Mouse (Mus musculus) forebrain, postnatal 0 days (tissue): Measurements from ENCODE around the gene Tmem168. TPM values are rescaled to one million over a fixed set of nuclear protein-coding genes. Genes with fewer than 3 reads are reported as not detected.

Experiments
- ATAC-seq: fragments of 200-750 bp; cut with Nextera tagmentation; 2 replicates; pipeline ENCODE4 v1.8.0; 2017; ENCODE audit warnings: mild to moderate bottlenecking, moderate library complexity
- DNase-seq: peaks from one replicate; pipeline ENCODE4 v3.0.0-alpha.2; 2015
- H3K27ac ChIP-seq: fragments of 300-500 bp; sonication (generic); 2 replicates; pipeline ENCODE4 v1.5.1; 2014; ENCODE audit warnings: low read depth, mild to moderate bottlenecking, antibody characterized with exemption, low read length, moderate library complexity, mixed read lengths
- H3K27me3 ChIP-seq: fragments of 300-500 bp; sonication (generic); 2 replicates; pipeline ENCODE4 v1.6.1; 2014; ENCODE audit warnings: mild to moderate bottlenecking, low read length, mixed read lengths; ENCODE audit not compliant: insufficient read depth
- H3K36me3 ChIP-seq: fragments of 300-500 bp; sonication (generic); 2 replicates; pipeline ENCODE4 v1.6.1; 2014; ENCODE audit warnings: mild to moderate bottlenecking, moderate library complexity; ENCODE audit not compliant: insufficient read depth
- H3K4me1 ChIP-seq: fragments of 300-500 bp; sonication (generic); 2 replicates; pipeline ENCODE4 v1.6.1; 2014; ENCODE audit warnings: antibody characterized with exemption; ENCODE audit not compliant: insufficient read depth
- H3K4me2 ChIP-seq: fragments of 300-500 bp; sonication (generic); 2 replicates; pipeline ENCODE4 v1.6.1; 2014; ENCODE audit warnings: low read depth, mild to moderate bottlenecking, moderate library complexity
- H3K4me3 ChIP-seq: fragments of 300-500 bp; sonication (generic); 2 replicates; pipeline ENCODE4 v1.5.1; 2014; ENCODE audit warnings: low read depth, low read length, mixed read lengths
- H3K9ac ChIP-seq: fragments of 300-500 bp; sonication (generic); 2 replicates; pipeline ENCODE4 v1.6.1; 2014; ENCODE audit warnings: mild to moderate bottlenecking
- H3K9me3 ChIP-seq: fragments of 300-500 bp; sonication (generic); 2 replicates; pipeline ENCODE4 v1.6.1; 2016; ENCODE audit warnings: low read length
- CTCF ChIP-seq: sonication (generic); IDR thresholded peaks from 2 replicates; pipeline ENCODE4 v1.5.1; 2016; ENCODE audit warnings: antibody characterized with exemption, control low read depth, low read depth
- WGBS: fragments of 180-500 bp; shearing (Covaris S2); extraction: QIAGEN DNeasy Blood & Tissue Kit; methylation state at CpG from one replicate; pipeline ENCODE4 v1.1.7; 2014; 5-methylcytosine and 5-hydroxymethylcytosine counted together
- polyA plus RNA-seq: library from polyadenylated mRNA; unstranded; fragments of >200 nt; fragmentation: Nextera tagmentation; extraction: Ambion mirVana; gene quantifications from 2 replicates; pipeline ENCODE4 v1.2.1, GENCODE M21; 2015
- total RNA-seq: library from RNA; depleted of rRNA; stranded (reverse); fragments of >200 nt; gene quantifications from 2 replicates; pipeline ENCODE4 v1.2.3, GENCODE M21; 2014; rRNA removed

Tmem168 gene
- 24.5 and 28.6 TPM in 2 replicates for total RNA-seq
- 15.2 and 18.4 TPM in 2 replicates for polyA plus RNA-seq

- Histone ChIP-seq H3K4me1 (peaks cover 7% of the 10 kb centered on the region), H3K4me2 (peak within 1 kb of the TSS; percentile 64), H3K9ac (peak within 1 kb of the TSS; percentile 82), H3K9me3 (no peaks in the 10 kb centered on the region), H3K27ac (peak within 1 kb of the TSS; percentile 92), H3K4me3 (peak within 1 kb of the TSS; percentile 90), H3K36me3 (no peaks in the 10 kb centered on the region), H3K27me3 (no peaks in the 10 kb centered on the region)
- 5% methylated on average over 70 of the region's 71 CpGs for WGBS
- DNase-seq (peak; percentile 93), ATAC-seq (peak; percentile 95)
- no peak for TF ChIP-seq CTCF
Measured at GRCm38 (mm10) chr6:13607621-13608493, at the start of gene Tmem168. Gene Tmem168 (minus strand): TSS chr6:13608100.

- peaks cover 5% of the 10 kb centered on the region; the same call in 1 of the 2 replicates for H3K36me3 ChIP-seq
- no peaks in the 10 kb centered on the region for H3K27me3 ChIP-seq
- ATAC-seq (no peak), DNase-seq (no peak)
- no peaks in the 10 kb centered on the region for H3K4me1 ChIP-seq
- H3K9me3 ChIP-seq, result no peaks in the 10 kb centered on the region
- no peak overlapping the region for H3K27ac ChIP-seq
- H3K9ac ChIP-seq, result no peak overlapping the region
- no peak for TF ChIP-seq CTCF
- H3K4me2 ChIP-seq, result no peak overlapping the region
- H3K4me3 ChIP-seq, result no peak overlapping the region
Measured at GRCm38 (mm10) chr6:13654081-13654480, 46.2 kb upstream of the Tmem168 start.

- DNase-seq (no peak), ATAC-seq (no peak)
- Histone ChIP-seq H3K4me1 (no peaks in the 10 kb centered on the region), H3K9ac (no peak overlapping the region), H3K4me3 (no peak overlapping the region), H3K36me3 (peaks cover 10% of the 10 kb centered on the region; the same call in 1 of the 2 replicates), H3K27ac (no peak overlapping the region), H3K4me2 (no peak overlapping the region), H3K9me3 (no peaks in the 10 kb centered on the region), H3K27me3 (no peaks in the 10 kb centered on the region)
- WGBS, result 98% methylated on average over 3 of the region's 3 CpGs
- no peak for TF ChIP-seq CTCF
Measured at GRCm38 (mm10) chr6:13652284-13652683, 44.4 kb upstream of the Tmem168 start.

DNA sequence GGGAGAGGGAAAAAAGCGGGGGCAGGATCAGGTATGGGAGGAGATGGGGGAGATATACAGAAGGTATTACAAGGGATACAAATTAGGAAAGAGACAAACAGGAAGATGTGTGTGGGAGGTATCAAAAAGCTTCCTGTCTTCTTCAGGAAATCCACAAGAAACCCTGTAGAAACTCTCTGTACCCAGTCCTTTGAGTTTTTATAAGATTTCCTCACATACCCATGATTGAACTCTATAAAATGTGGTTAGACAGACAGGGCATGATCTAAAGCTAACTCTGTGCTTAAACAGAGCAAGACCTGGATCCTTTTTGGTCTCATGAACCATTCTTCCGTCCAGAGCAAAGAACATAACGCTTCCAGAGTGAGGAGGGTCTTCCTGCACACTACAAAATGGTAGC is 43.0 kb upstream of the Tmem168 start:
- ATAC-seq, result no peak
- Histone ChIP-seq H3K9me3 (no peaks in the 10 kb centered on the region), H3K9ac (no peak overlapping the region), H3K4me1 (no peaks in the 10 kb centered on the region), H3K4me3 (no peak overlapping the region), H3K27ac (no peak overlapping the region), H3K36me3 (peaks cover 10% of the 10 kb centered on the region; the same call in 1 of the 2 replicates), H3K4me2 (no peak overlapping the region), H3K27me3 (no peaks in the 10 kb centered on the region)
- no peak for DNase-seq
- TF ChIP-seq CTCF, result no peak
- WGBS, result 96% methylated on average over 3 of the region's 3 CpGs

DNA sequence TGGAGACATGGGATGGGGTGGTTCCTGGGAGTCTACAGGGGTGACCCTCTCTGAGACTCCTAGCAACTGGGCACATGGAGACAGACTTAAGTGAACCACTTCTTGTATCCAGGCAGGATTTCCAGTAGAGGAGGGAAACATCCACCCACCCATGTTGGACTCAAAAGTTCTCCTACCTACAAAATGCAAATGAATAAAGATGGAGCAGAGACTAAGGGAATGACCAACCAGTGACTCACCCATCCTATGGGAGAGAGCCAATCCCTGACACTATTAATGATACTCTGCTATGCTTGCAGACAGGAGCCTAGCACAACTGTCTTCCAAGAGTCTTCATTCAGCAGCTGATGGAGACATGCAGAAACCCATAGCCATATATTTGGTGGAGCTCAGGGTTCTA is 40.4 kb upstream of the Tmem168 start:
- no peak overlapping the region for H3K4me2 ChIP-seq
- H3K4me3 ChIP-seq, result no peak overlapping the region
- TF ChIP-seq CTCF, result no peak
- H3K27ac ChIP-seq, result no peak overlapping the region
- H3K9me3 ChIP-seq, result 0 out of 2 replicates have a peak, but pooled peaks cover 4% of the 10 kb centered on the region
- no peak for DNase-seq
- H3K27me3 ChIP-seq, result no peaks in the 10 kb centered on the region
- H3K4me1 ChIP-seq, result no peaks in the 10 kb centered on the region
- H3K36me3 ChIP-seq, result peaks cover 10% of the 10 kb centered on the region; the same call in 1 of the 2 replicates
- ATAC-seq, result no peak
- no peak overlapping the region for H3K9ac ChIP-seq

DNA sequence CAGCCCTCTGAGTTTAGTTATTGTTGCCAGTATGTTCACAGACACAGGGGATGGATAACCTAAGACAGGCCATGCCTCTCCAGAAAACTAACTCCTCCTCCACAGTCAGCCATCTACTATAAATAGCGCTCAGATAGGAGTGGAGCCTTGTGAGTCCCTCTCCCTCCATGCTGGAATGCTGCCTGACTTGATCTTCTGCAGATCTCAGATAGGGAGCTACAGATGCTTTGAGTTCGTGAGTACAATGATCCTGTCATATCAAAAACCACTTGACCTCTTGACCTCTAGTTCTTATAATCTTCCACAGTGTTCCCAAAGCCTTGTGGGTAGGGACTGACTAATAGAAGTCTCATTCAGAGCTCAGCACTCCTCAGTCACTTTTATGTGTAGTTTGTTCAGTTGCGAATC is 28.7 kb upstream of the Tmem168 start:
- no peaks in the 10 kb centered on the region for H3K4me1 ChIP-seq
- H3K9me3 ChIP-seq, result no peaks in the 10 kb centered on the region
- no peak overlapping the region for H3K4me3 ChIP-seq
- H3K27me3 ChIP-seq, result no peaks in the 10 kb centered on the region
- ATAC-seq (no peak), DNase-seq (no peak)
- no peak overlapping the region for H3K4me2 ChIP-seq
- TF ChIP-seq CTCF, result no peak
- no peak overlapping the region for H3K27ac ChIP-seq
- peaks cover 15% of the 10 kb centered on the region for H3K36me3 ChIP-seq
- WGBS, result 92% methylated on average over 3 of the region's 3 CpGs
- H3K9ac ChIP-seq, result no peak overlapping the region

DNA sequence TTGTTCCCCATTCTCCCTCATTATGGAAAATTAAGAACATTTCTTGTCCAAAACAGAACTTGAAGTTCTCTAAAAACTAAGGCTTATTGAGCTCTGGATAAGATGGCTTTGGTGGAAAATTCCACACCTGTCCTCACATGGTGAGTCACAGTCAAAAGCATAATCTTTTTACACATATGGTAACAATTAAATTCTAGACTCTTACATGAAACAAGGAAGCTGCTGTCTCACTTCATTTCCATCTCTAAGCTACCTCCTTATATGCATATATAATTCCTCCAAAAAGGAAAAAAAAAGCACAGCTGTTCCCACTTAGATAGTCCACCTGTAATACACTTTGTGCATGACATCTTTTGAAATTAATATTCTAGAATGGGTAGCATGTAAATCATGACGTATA is 24.7 kb upstream of the Tmem168 start:
- Histone ChIP-seq H3K4me1 (no peaks in the 10 kb centered on the region), H3K9ac (no peak overlapping the region), H3K9me3 (no peaks in the 10 kb centered on the region), H3K27ac (no peak overlapping the region), H3K4me2 (no peak overlapping the region), H3K36me3 (no peaks in the 10 kb centered on the region; the same call in 1 of the 2 replicates), H3K4me3 (no peak overlapping the region), H3K27me3 (no peaks in the 10 kb centered on the region)
- no peak for TF ChIP-seq CTCF
- ATAC-seq (no peak), DNase-seq (no peak)
- 93% methylated on average over 1 of the region's 1 CpGs for WGBS
